Mouse (Mus musculus): ENCODE data around the gene Abcc12. TPM values are rescaled to one million over a fixed set of nuclear protein-coding genes. Genes with fewer than 3 reads are reported as not detected.

Abcc12 gene
- total and polyA plus RNA-seq, 3 experiments, result 0.10 TPM; not detected in 2

DNA sequence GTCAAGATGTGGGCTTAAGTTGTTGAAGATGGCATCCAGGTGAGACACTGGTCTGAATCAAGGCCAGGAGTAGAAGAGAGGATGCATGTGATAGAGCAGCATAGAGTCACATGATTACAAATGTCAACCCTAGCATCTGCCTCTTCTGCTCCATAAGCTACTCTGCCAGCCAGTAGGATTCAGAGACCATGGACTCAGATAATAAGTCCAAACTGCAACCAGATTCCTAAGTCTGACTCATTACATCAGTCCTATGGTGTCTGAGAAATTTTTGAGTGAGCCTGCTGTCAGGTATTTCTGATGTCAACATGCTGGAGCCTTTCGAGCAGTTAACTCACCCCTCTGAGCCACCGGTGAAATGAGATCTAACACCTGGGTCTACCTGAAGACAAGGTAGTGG, 40.1 kb downstream of the Abcc12 start:
- Histone ChIP-seq H3K27me3 (ENCODE audit: control insufficient read depth, insufficient read depth, low read length) (no peaks in the 10 kb centered on the region), H3K27ac (no peak overlapping the region), H3K36me3 (ENCODE audit: control insufficient read depth, insufficient read depth, low read length) (no peaks in the 10 kb centered on the region), H3K9ac (ENCODE audit: low read depth, low read length) (no peak overlapping the region), H3K4me3 (no peak overlapping the region), H3K79me2 (replicated peaks; ENCODE audit: control insufficient read depth, insufficient read depth, low read length) (no peaks in the 10 kb centered on the region), H3K4me1 (ENCODE audit: control insufficient read depth, insufficient read depth, low read length) (peaks cover 4% of the 10 kb centered on the region)
- no peak for DNase-seq
- TF ChIP-seq POLR2A (IDR thresholded peaks at IDR 0.05; ENCODE audit: insufficient read depth, low read depth, low read length) (no peak), CTCF (IDR thresholded peaks at IDR 0.05) (no peak), EP300 (IDR thresholded peaks at IDR 0.05; ENCODE audit: insufficient read depth, low read depth, low read length) (no peak)
- 79% methylated on average over 2 of the region's 2 CpGs for WGBS
- intact Hi-C loops (cut with DNase I), result no loop called here

DNA sequence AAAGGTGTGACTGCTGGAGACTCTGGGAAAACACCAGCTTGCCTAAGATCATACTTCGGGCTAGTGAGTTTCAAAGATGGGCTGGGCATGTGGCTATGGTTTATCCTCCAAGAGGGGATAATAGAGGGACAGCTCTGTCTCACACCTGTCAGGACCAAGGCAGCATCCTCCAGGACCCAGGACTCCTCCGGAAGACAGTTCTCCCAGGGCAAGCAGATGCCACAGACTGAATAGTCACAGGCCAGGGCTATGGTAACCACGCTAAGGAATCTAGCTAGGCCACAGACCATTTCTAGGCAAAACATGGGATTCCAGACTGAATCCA, 43.9 kb downstream of the Abcc12 start:
- Histone ChIP-seq H3K27me3 (ENCODE audit: control insufficient read depth, insufficient read depth, low read length) (no peaks in the 10 kb centered on the region), H3K27ac (no peak overlapping the region), H3K4me1 (ENCODE audit: control insufficient read depth, insufficient read depth, low read length) (peaks cover 4% of the 10 kb centered on the region), H3K79me2 (replicated peaks; ENCODE audit: control insufficient read depth, insufficient read depth, low read length) (no peaks in the 10 kb centered on the region), H3K4me3 (no peak overlapping the region), H3K36me3 (ENCODE audit: control insufficient read depth, insufficient read depth, low read length) (no peaks in the 10 kb centered on the region), H3K9ac (ENCODE audit: low read depth, low read length) (no peak overlapping the region)
- 76% methylated on average over 3 of the region's 3 CpGs for WGBS
- TF ChIP-seq CTCF (IDR thresholded peaks at IDR 0.05), result no peak
- TF ChIP-seq EP300 (IDR thresholded peaks at IDR 0.05; ENCODE audit: insufficient read depth, low read depth, low read length), result no peak
- no peak for TF ChIP-seq POLR2A (IDR thresholded peaks at IDR 0.05; ENCODE audit: insufficient read depth, low read depth, low read length)
- intact Hi-C loops (cut with DNase I), result loop anchor here (1.0 to 2.0 kb wide), 2 partner anchors 48 to 836 kb away; partner anchors contain the start of gene Neto2
- no peak for DNase-seq

DNA sequence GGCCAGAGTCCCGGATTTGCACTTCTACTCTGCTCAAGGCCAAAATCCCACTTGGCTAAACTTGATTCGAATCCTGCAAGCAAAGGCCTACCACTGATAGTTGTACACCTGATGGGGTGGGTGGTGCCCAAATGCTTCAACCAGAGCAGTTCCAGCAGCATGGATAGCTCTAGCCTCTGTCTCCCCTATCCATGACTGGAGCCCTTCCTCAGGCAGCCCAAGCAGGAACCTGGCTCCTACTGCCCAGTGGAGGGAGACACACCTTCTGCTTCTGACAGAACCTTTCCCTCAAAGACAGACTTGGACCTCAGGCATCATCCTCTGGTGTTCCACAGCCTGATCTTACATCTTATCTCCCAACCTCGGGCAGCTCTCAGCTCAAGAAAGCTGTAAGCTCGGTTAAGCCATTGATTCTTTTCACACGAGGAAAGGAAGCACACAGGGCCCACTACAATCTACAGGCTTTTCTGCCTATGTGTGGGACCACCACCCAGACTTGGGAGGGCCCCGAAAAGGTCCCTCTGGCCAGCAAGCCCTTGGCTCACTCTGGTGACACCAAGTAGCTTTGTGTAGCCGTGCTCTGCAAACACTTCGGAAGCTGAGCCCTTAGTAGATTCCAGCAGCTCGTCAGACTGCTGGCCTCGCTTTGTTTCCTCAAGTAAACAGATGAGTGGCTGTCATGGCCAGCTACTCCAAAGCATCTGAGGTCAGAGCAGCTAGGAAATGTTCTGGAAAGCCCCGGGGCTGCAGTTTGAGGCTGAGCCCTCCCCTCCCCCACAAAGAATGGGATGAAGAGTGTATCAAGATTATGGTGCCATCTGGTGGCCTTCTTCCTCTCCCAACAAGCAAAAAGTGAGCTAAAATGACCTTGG, 44.5 kb downstream of the Abcc12 start:
- no peaks in the 10 kb centered on the region for H3K79me2 ChIP-seq (replicated peaks; ENCODE audit: control insufficient read depth, insufficient read depth, low read length)
- peak; percentile 80 for TF ChIP-seq CTCF (IDR thresholded peaks at IDR 0.05)
- no peak for TF ChIP-seq POLR2A (IDR thresholded peaks at IDR 0.05; ENCODE audit: insufficient read depth, low read depth, low read length)
- H3K27ac ChIP-seq, result peak overlapping the region; percentile 54
- 38% methylated on average over 11 of the region's 11 CpGs for WGBS
- no peak overlapping the region for H3K4me3 ChIP-seq
- no peak overlapping the region for H3K9ac ChIP-seq (ENCODE audit: low read depth, low read length)
- no peaks in the 10 kb centered on the region for H3K36me3 ChIP-seq (ENCODE audit: control insufficient read depth, insufficient read depth, low read length)
- intact Hi-C loops (cut with DNase I), result loop anchor here (1.0 to 2.0 kb wide), 2 partner anchors 49 to 836 kb away; partner anchors contain the start of gene Neto2
- H3K4me1 ChIP-seq (ENCODE audit: control insufficient read depth, insufficient read depth, low read length), result peaks cover 4% of the 10 kb centered on the region
- DNase-seq, result peak; percentile 61 to 66
- no peaks in the 10 kb centered on the region for H3K27me3 ChIP-seq (ENCODE audit: control insufficient read depth, insufficient read depth, low read length)

DNA sequence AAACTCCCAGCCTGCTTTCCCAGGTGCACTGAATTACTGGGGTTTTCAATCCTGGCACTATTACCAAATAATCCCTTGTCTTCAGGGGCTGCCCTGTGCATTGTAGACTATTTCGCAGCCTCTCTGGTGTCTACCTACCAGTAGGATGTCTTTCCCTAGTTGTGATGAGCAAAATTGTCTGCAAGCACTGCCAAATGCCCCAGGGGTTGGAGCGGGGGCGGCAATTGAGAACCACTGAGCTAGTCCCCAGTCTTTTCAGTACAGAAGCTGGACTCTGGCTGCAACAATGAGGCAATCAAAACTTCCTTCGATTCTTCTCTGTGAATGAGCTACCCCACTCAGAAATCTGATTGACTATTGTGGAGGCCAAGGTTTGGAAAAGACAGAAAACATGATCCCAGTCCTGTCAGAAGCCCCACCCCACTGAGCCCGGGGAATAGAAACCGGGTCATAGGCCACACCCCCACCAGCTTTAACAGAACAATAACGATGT, 45.4 kb downstream of the Abcc12 start:
- H3K4me1 ChIP-seq (ENCODE audit: control insufficient read depth, insufficient read depth, low read length), result peaks cover 4% of the 10 kb centered on the region
- no peaks in the 10 kb centered on the region for H3K36me3 ChIP-seq (ENCODE audit: control insufficient read depth, insufficient read depth, low read length)
- WGBS, result 35% methylated on average over 7 of the region's 7 CpGs
- intact Hi-C loops (cut with DNase I), result no loop called here
- no peaks in the 10 kb centered on the region for H3K27me3 ChIP-seq (ENCODE audit: control insufficient read depth, insufficient read depth, low read length)
- H3K9ac ChIP-seq (ENCODE audit: low read depth, low read length), result no peak overlapping the region
- no peaks in the 10 kb centered on the region for H3K79me2 ChIP-seq (replicated peaks; ENCODE audit: control insufficient read depth, insufficient read depth, low read length)
- H3K27ac ChIP-seq, result no peak overlapping the region; the same call in 1 of the 2 replicates
- DNase-seq, result peak in 1 of 2 experiments; percentile 23
- TF ChIP-seq EP300 (IDR thresholded peaks at IDR 0.05; ENCODE audit: insufficient read depth, low read depth, low read length), result no peak
- TF ChIP-seq POLR2A (IDR thresholded peaks at IDR 0.05; ENCODE audit: insufficient read depth, low read depth, low read length), result no peak
- TF ChIP-seq CTCF (IDR thresholded peaks at IDR 0.05), result no peak
- no peak overlapping the region for H3K4me3 ChIP-seq

DNA sequence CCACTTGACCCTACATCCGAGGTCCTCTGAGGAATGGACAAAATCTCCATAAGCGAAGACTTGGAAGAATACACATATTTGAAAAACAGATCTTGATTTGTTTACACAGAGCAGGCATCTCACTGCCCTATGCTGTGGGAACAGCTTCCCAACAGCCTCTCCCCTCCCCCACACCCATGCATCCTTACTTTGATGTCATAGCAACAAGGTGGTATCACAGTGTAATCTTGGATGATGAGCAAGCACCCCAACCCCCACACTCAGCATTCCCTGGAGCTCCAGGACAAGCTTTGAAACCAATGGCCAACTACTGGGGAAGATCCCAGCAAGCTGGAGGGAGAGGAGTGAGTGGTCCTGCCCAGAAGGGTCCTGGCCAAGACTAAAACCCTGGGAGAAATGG, 50.8 kb downstream of the Abcc12 start:
- no peaks in the 10 kb centered on the region for H3K79me2 ChIP-seq (replicated peaks; ENCODE audit: control insufficient read depth, insufficient read depth, low read length)
- no peaks in the 10 kb centered on the region for H3K36me3 ChIP-seq (ENCODE audit: control insufficient read depth, insufficient read depth, low read length)
- no peak overlapping the region for H3K9ac ChIP-seq (ENCODE audit: low read depth, low read length)
- H3K27ac ChIP-seq, result no peak overlapping the region
- H3K4me1 ChIP-seq (ENCODE audit: control insufficient read depth, insufficient read depth, low read length), result no peaks in the 10 kb centered on the region
- intact Hi-C loops (cut with DNase I), result no loop called here
- no peaks in the 10 kb centered on the region for H3K27me3 ChIP-seq (ENCODE audit: control insufficient read depth, insufficient read depth, low read length)
- no peak for DNase-seq
- H3K4me3 ChIP-seq, result no peak overlapping the region
- WGBS, result 57% methylated on average over 2 of the region's 2 CpGs
- TF ChIP-seq EP300 (IDR thresholded peaks at IDR 0.05; ENCODE audit: insufficient read depth, low read depth, low read length), result no peak
- no peak for TF ChIP-seq CTCF (IDR thresholded peaks at IDR 0.05)
- no peak for TF ChIP-seq POLR2A (IDR thresholded peaks at IDR 0.05; ENCODE audit: insufficient read depth, low read depth, low read length)

DNA sequence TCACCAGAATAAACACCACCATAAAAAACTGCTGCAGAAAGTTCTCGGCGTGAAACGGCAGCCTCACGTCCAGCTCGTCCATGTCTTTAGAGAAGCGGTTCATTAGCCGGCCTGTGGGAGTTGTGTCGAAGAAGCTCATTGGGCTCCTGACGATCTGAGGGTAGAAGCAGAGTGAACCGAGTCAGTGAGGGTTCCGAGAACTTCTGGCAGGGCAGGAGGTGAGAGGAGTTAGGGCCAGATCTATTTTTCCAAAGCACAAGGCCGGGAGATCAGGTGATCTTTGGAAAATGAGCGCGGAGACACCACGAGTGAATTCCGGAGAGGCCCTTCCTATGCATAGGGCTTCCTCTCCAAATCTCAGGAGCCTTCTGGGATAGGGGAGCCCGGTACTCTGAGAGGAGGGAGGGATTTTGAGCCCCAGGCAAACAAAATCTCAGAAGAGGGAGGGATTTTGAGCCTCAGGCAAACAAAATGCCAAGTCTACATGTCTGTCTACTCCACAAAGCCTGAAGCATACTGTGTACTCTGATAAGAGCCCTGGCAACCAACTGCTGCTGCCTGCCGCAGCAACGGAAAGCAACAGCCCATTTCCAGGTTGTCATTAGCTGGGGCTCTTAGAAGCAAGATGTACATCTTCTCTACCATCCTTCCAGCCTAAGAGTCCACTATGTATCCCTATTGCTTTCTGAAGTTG, 53.0 kb downstream of the Abcc12 start:
- H3K4me1 ChIP-seq (ENCODE audit: control insufficient read depth, insufficient read depth, low read length), result no peaks in the 10 kb centered on the region
- no peak overlapping the region for H3K27ac ChIP-seq
- TF ChIP-seq CTCF (IDR thresholded peaks at IDR 0.05), result no peak
- no peak for TF ChIP-seq EP300 (IDR thresholded peaks at IDR 0.05; ENCODE audit: insufficient read depth, low read depth, low read length)
- TF ChIP-seq POLR2A (IDR thresholded peaks at IDR 0.05; ENCODE audit: insufficient read depth, low read depth, low read length), result no peak
- intact Hi-C loops (cut with DNase I), result no loop called here
- whole genome bisulfite sequencing, result 74% methylated on average over 19 of the region's 19 CpGs
- no peaks in the 10 kb centered on the region for H3K79me2 ChIP-seq (replicated peaks; ENCODE audit: control insufficient read depth, insufficient read depth, low read length)
- no peaks in the 10 kb centered on the region for H3K27me3 ChIP-seq (ENCODE audit: control insufficient read depth, insufficient read depth, low read length)
- DNase-seq, result no peak
- H3K9ac ChIP-seq (ENCODE audit: low read depth, low read length), result no peak overlapping the region
- H3K36me3 ChIP-seq (ENCODE audit: control insufficient read depth, insufficient read depth, low read length), result no peaks in the 10 kb centered on the region
- H3K4me3 ChIP-seq, result no peak overlapping the region

Data from heart, adult 2 months (tissue).